Mouse (Mus musculus) lung, adult 2 months (tissue): Measurements from ENCODE around the gene Gpt2.

Experiments
- CTCF ChIP-seq: fragments of 200-500 bp; IDR thresholded peaks from 2 replicates; pipeline ENCODE4 v1.5.1; 2011; ENCODE audit warnings: mild to moderate bottlenecking, low read length, control low read depth; ENCODE audit not compliant: insufficient read depth
- POLR2A ChIP-seq: fragments of 200-500 bp; IDR thresholded peaks from 2 replicates; pipeline ENCODE4 v1.6.1; 2011; ENCODE audit warnings: low read depth, mild to moderate bottlenecking, control low read depth, low read length, borderline replicate concordance; ENCODE audit errors: extremely low read depth

DNA sequence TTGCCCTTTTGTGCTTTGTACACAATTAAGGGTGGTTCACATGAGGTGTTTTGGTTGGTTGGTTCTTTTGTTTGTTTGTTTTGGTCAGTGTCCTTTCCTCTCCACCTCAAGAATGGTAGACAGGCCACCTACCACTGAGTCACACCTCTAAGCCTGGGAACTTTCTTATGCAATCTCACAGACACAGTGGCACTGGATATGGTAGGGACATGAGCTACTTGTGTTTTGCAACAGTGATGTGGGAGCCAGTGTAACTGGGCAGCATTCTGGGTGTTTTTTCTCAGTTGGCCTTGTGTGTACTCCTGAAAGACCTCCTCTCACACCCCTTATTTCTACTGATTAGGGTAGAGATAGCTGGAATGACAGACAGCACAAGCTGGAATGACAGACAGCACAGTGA, 3.7 kb upstream of the Gpt2 start:
- no peak for TF ChIP-seq CTCF
- TF ChIP-seq POLR2A: no peak
